Mouse (Mus musculus): Measurements from ENCODE around the gene Them7. TPM values are rescaled to one million over a fixed set of nuclear protein-coding genes. Genes with fewer than 3 reads are reported as not detected.

Them7 gene
- polyA plus RNA-seq, 1 experiment from 2014 or later, result not detected

DNA sequence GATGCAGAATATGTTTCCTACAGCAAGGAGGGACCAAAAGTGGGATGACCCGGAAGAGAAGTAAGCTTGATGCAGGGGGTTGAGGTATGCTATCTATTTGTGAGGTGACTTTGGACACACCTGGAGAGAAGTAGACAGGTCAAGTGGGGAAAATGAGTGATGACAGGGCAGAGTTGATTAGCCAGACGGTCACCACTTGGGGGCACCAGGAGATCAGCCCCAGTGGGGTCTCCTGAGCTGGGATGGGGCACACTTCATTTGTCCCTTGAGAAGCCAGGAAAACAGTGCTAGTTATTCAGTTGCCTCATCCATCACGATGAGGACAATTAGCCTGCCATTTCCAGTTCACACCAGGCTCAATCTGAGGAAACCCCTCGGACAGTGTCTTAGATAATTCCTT lies 143.5 kb downstream of the Them7 start:
- H3K36me3 ChIP-seq (ENCODE audit: control insufficient read depth, insufficient read depth, low read length), result no peaks in the 10 kb centered on the region
- H3K4me3 ChIP-seq (replicated peaks; ENCODE audit: low read depth, low read length), result no peak overlapping the region
- H3K9ac ChIP-seq (replicated peaks; ENCODE audit: low read length), result no peak overlapping the region
- DNase-seq (no peak), ATAC-seq (ENCODE audit: low FRiP score, low TSS enrichment) (no peak)
- H3K9me3 ChIP-seq (ENCODE audit: control insufficient read depth, low read length), result no peaks in the 10 kb centered on the region
- WGBS, result 42% methylated on average over 4 of the region's 4 CpGs
- H3K4me1 ChIP-seq (ENCODE audit: control insufficient read depth, insufficient read depth, low read length), result peaks cover 16% of the 10 kb centered on the region; the same call in 1 of the 2 replicates
- no peak overlapping the region for H3K27ac ChIP-seq (replicated peaks; ENCODE audit: low read depth, low read length)
- no peak overlapping the region for H3K4me2 ChIP-seq (ENCODE audit: low read length)
- peaks cover 5% of the 10 kb centered on the region; the same call in 1 of the 2 replicates for H3K27me3 ChIP-seq (ENCODE audit: control insufficient read depth, insufficient read depth, low read length)

DNA sequence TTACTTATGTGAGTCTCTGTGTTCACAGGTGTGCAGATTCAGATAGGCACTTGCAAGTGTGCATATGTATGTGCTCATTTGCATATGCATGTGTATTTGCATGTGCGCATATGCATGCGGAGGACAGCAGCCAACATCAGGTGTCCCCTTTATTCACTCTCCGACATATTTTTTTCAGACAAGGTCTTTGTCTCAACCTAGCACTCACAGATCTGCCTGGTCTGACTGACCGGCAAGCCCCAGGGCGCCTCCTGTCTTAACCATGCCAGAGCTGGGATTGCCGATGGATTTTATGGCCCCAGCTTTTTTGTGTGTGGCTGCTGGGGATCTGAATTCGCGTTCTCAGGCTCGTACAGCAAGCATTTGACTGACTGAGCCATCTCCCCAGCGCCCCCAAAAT lies 146.1 kb downstream of the Them7 start:
- H3K4me3 ChIP-seq (replicated peaks; ENCODE audit: low read depth, low read length), result peak overlapping the region; percentile 20
- peak overlapping the region; percentile 42; the same call in 1 of the 2 replicates for H3K27ac ChIP-seq (replicated peaks; ENCODE audit: low read depth, low read length)
- peak; percentile 44 for DNase-seq
- peak overlapping the region; percentile 50 for H3K4me2 ChIP-seq (ENCODE audit: low read length)
- peak overlapping the region; percentile 10; the same call in 1 of the 2 replicates for H3K9ac ChIP-seq (replicated peaks; ENCODE audit: low read length)
- peaks cover 16% of the 10 kb centered on the region; the same call in 1 of the 2 replicates for H3K4me1 ChIP-seq (ENCODE audit: control insufficient read depth, insufficient read depth, low read length)
- H3K36me3 ChIP-seq (ENCODE audit: control insufficient read depth, insufficient read depth, low read length), result no peaks in the 10 kb centered on the region
- no peaks in the 10 kb centered on the region for H3K9me3 ChIP-seq (ENCODE audit: control insufficient read depth, low read length)
- peaks cover 9% of the 10 kb centered on the region; the same call in 1 of the 2 replicates for H3K27me3 ChIP-seq (ENCODE audit: control insufficient read depth, insufficient read depth, low read length)
- peak; percentile 53; the same call in 1 of the 2 replicates for ATAC-seq (ENCODE audit: low FRiP score, low TSS enrichment)
- WGBS, result 7% methylated on average over 10 of the region's 10 CpGs

DNA sequence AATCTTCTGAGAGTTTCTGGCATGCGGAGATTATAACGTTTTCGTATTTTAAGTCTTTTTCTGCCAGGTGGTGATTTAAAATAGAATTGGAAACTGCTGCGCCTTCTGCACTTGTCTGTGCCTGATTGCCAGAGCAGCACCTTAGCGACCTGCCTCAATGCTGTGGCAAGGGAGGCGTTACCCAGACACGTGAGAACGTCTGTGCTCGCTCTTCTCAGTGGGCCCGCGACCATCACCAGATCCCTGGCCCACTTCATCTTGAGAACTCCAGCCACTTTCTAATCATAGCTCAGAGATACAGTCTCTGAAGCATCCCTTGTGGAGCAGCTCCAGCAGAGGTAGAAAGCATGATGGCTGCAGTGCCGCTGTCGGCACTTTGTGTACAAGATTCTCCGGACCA lies 146.6 kb downstream of the Them7 start:
- H3K4me1 ChIP-seq (ENCODE audit: control insufficient read depth, insufficient read depth, low read length), result peaks cover 16% of the 10 kb centered on the region; the same call in 1 of the 2 replicates
- peak overlapping the region; percentile 10; the same call in 1 of the 2 replicates for H3K9ac ChIP-seq (replicated peaks; ENCODE audit: low read length)
- ATAC-seq (ENCODE audit: low FRiP score, low TSS enrichment), result no peak
- H3K27me3 ChIP-seq (ENCODE audit: control insufficient read depth, insufficient read depth, low read length), result peaks cover 9% of the 10 kb centered on the region; the same call in 1 of the 2 replicates
- 13% methylated on average over 14 of the region's 14 CpGs for WGBS
- H3K36me3 ChIP-seq (ENCODE audit: control insufficient read depth, insufficient read depth, low read length), result no peaks in the 10 kb centered on the region
- no peaks in the 10 kb centered on the region for H3K9me3 ChIP-seq (ENCODE audit: control insufficient read depth, low read length)
- H3K27ac ChIP-seq (replicated peaks; ENCODE audit: low read depth, low read length), result peak overlapping the region; percentile 42
- peak overlapping the region; percentile 20 for H3K4me3 ChIP-seq (replicated peaks; ENCODE audit: low read depth, low read length)
- DNase-seq, result peak; percentile 63
- peak overlapping the region; percentile 50 for H3K4me2 ChIP-seq (ENCODE audit: low read length)

DNA sequence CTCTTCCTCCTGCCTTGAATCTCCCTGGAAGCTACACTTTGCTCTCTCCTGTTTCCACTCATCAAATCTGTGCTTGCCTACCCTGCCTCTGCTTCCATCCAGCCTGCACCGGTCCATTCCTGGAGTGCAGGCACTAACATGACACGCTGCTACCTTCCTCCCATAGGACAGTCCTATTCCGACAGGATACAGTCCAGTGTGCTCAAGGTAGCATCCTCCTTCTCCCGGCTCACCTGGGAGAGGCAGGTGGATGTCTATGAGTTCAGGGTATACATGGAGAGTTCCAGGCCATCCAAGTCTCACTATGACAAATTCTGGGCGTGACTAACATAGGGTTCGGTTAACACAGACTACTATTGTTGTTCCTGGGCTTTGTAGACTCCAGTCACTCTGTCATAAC lies 148.0 kb downstream of the Them7 start:
- H3K4me2 ChIP-seq (ENCODE audit: low read length), result no peak overlapping the region

DNA sequence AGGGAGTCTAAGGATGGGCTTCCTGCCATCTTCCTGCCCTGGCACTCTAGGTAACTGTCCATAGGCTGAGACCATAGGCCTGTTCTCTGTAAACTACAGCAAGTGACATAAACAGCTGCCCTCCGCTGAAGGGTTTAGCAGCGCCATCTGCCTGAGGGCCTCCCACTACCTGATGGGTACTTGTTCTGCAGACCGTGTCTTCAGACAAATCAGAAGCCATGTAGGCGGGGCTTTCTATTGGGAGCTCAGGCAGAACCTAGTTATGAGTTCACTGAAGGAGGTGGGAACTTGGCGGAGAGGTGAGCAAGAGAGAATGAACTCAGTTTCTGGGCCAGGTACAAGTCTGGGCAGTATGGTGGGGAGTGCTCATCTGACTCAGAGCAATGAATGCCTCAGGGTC lies 148.6 kb downstream of the Them7 start:
- no peak overlapping the region for H3K4me2 ChIP-seq (ENCODE audit: low read length)
- DNase-seq (no peak), ATAC-seq (ENCODE audit: low FRiP score, low TSS enrichment) (no peak)
- no peaks in the 10 kb centered on the region for H3K9me3 ChIP-seq (ENCODE audit: control insufficient read depth, low read length)
- no peak overlapping the region for H3K4me3 ChIP-seq (replicated peaks; ENCODE audit: low read depth, low read length)
- H3K4me1 ChIP-seq (ENCODE audit: control insufficient read depth, insufficient read depth, low read length), result peaks cover 16% of the 10 kb centered on the region; the same call in 1 of the 2 replicates
- 79% methylated on average over 5 of the region's 5 CpGs for WGBS
- no peak overlapping the region for H3K9ac ChIP-seq (replicated peaks; ENCODE audit: low read length)
- no peak overlapping the region for H3K27ac ChIP-seq (replicated peaks; ENCODE audit: low read depth, low read length)
- peaks cover 9% of the 10 kb centered on the region; the same call in 1 of the 2 replicates for H3K27me3 ChIP-seq (ENCODE audit: control insufficient read depth, insufficient read depth, low read length)
- H3K36me3 ChIP-seq (ENCODE audit: control insufficient read depth, insufficient read depth, low read length), result no peaks in the 10 kb centered on the region

More for the DNA sequence above, 148.0 kb downstream of the Them7 start:
- Histone ChIP-seq H3K27ac (replicated peaks; ENCODE audit: low read depth, low read length) (no peak overlapping the region), H3K36me3 (ENCODE audit: control insufficient read depth, insufficient read depth, low read length) (no peaks in the 10 kb centered on the region), H3K9ac (replicated peaks; ENCODE audit: low read length) (no peak overlapping the region), H3K9me3 (ENCODE audit: control insufficient read depth, low read length) (no peaks in the 10 kb centered on the region), H3K4me3 (replicated peaks; ENCODE audit: low read depth, low read length) (no peak overlapping the region), H3K4me1 (ENCODE audit: control insufficient read depth, insufficient read depth, low read length) (peaks cover 16% of the 10 kb centered on the region; the same call in 1 of the 2 replicates), H3K27me3 (ENCODE audit: control insufficient read depth, insufficient read depth, low read length) (peaks cover 9% of the 10 kb centered on the region; the same call in 1 of the 2 replicates)
- ATAC-seq (ENCODE audit: low FRiP score, low TSS enrichment) (no peak), DNase-seq (no peak)
- 92% methylated on average over 6 of the region's 6 CpGs for WGBS

DNA sequence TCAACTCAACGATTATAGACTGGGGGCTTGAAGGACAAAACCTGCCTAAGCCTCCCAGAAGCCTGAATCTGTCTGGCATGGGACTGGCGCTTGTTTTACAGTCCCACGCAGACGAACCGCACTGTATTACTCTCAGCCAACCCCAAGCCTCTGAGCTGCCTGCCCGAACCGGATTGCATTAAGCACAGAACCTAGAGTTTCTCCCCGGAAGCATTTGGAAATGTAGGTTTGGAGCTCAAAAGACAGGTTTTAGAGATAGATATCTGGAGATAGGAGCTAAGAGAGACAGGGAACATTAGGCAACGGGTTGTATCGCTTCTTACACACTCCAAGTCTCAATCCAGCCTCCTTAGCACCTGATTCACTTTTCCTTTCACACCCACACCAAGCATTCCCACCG lies 149.5 kb downstream of the Them7 start:
- H3K9me3 ChIP-seq (ENCODE audit: control insufficient read depth, low read length), result no peaks in the 10 kb centered on the region
- no peak overlapping the region for H3K27ac ChIP-seq (replicated peaks; ENCODE audit: low read depth, low read length)
- H3K4me1 ChIP-seq (ENCODE audit: control insufficient read depth, insufficient read depth, low read length), result peaks cover 16% of the 10 kb centered on the region; the same call in 1 of the 2 replicates
- H3K27me3 ChIP-seq (ENCODE audit: control insufficient read depth, insufficient read depth, low read length), result peaks cover 9% of the 10 kb centered on the region; the same call in 1 of the 2 replicates
- H3K9ac ChIP-seq (replicated peaks; ENCODE audit: low read length), result no peak overlapping the region
- no peaks in the 10 kb centered on the region for H3K36me3 ChIP-seq (ENCODE audit: control insufficient read depth, insufficient read depth, low read length)
- no peak overlapping the region for H3K4me2 ChIP-seq (ENCODE audit: low read length)
- WGBS, result 88% methylated on average over 11 of the region's 11 CpGs
- no peak overlapping the region for H3K4me3 ChIP-seq (replicated peaks; ENCODE audit: low read depth, low read length)
- DNase-seq (no peak), ATAC-seq (ENCODE audit: low FRiP score, low TSS enrichment) (no peak)

DNA sequence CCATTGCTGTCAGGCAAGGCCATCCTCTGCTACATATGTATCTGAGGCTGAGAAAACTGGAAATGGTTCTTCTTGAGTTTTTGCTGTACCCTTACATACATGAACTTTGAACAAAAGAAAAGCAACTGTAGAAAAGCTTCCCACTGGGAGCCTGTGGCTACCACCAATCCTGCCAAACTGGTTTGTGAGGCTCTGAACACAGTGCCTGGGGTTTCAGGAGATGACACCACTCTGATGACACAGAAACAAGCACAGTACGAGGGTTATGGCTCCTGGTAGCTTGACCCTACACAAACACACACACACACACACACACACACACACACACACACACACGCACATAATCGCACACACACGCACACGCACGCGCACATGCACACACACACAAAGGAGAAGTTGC lies 151.1 kb downstream of the Them7 start:
- DNase-seq (no peak), ATAC-seq (ENCODE audit: low FRiP score, low TSS enrichment) (no peak)
- Histone ChIP-seq H3K9me3 (ENCODE audit: control insufficient read depth, low read length) (no peaks in the 10 kb centered on the region), H3K27ac (replicated peaks; ENCODE audit: low read depth, low read length) (no peak overlapping the region), H3K27me3 (ENCODE audit: control insufficient read depth, insufficient read depth, low read length) (peaks cover 9% of the 10 kb centered on the region; the same call in 1 of the 2 replicates), H3K4me2 (ENCODE audit: low read length) (no peak overlapping the region), H3K36me3 (ENCODE audit: control insufficient read depth, insufficient read depth, low read length) (no peaks in the 10 kb centered on the region), H3K4me3 (replicated peaks; ENCODE audit: low read depth, low read length) (no peak overlapping the region), H3K4me1 (ENCODE audit: control insufficient read depth, insufficient read depth, low read length) (peaks cover 13% of the 10 kb centered on the region; the same call in 1 of the 2 replicates), H3K9ac (replicated peaks; ENCODE audit: low read length) (no peak overlapping the region)
- WGBS, result 94% methylated on average over 7 of the region's 7 CpGs

DNA sequence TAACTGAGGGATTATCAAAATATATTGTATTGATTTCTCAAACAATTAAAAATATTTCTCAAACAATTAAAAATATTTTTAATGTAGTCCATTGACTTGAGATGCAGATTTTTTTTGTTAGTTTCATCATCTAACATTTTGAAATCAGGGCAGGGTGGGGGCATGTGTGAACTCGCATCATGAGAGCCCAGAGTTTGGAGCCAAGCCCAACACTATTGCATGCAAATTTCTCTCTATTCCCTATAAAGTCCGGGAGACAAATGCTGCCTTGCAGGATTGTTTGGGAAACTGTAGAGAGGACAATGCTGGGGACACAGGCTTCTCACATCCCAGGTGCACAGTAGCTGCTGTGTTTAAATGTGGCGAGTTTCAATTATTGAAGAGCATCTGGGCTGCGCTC lies 151.6 kb downstream of the Them7 start:
- Histone ChIP-seq H3K4me3 (replicated peaks; ENCODE audit: low read depth, low read length) (no peak overlapping the region), H3K9me3 (ENCODE audit: control insufficient read depth, low read length) (no peaks in the 10 kb centered on the region), H3K4me2 (ENCODE audit: low read length) (no peak overlapping the region), H3K4me1 (ENCODE audit: control insufficient read depth, insufficient read depth, low read length) (peaks cover 9% of the 10 kb centered on the region; the same call in 1 of the 2 replicates), H3K36me3 (ENCODE audit: control insufficient read depth, insufficient read depth, low read length) (no peaks in the 10 kb centered on the region), H3K27ac (replicated peaks; ENCODE audit: low read depth, low read length) (no peak overlapping the region), H3K27me3 (ENCODE audit: control insufficient read depth, insufficient read depth, low read length) (peaks cover 9% of the 10 kb centered on the region; the same call in 1 of the 2 replicates), H3K9ac (replicated peaks; ENCODE audit: low read length) (no peak overlapping the region)
- 74% methylated on average over 4 of the region's 4 CpGs for WGBS
- DNase-seq, result no peak
- ATAC-seq (ENCODE audit: low FRiP score, low TSS enrichment), result no peak

DNA sequence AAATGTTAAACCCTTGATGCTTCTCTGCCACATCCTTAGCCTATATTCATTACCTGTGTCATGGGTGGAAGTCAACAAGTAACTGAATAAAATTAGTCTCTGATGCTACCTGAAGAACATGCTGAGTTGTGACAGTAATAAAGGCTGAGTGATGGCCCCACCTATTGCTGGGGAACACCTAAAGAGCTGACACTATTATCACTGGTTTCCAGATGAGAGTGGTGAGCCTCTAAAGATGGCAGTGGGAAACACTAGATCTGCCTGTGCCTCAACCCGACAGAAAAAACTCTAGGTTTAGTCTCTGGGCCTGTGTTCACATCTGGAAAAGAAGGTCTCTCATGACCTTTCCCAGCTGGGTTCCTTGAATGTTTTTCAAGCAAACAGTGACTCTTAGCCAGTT lies 155.6 kb downstream of the Them7 start:
- no peak overlapping the region for H3K4me3 ChIP-seq (replicated peaks; ENCODE audit: low read depth, low read length)
- H3K9me3 ChIP-seq (ENCODE audit: control insufficient read depth, low read length), result no peaks in the 10 kb centered on the region
- no peak overlapping the region for H3K4me2 ChIP-seq (ENCODE audit: low read length)
- ATAC-seq (ENCODE audit: low FRiP score, low TSS enrichment) (no peak), DNase-seq (no peak)
- no peaks in the 10 kb centered on the region for H3K4me1 ChIP-seq (ENCODE audit: control insufficient read depth, insufficient read depth, low read length)
- no peaks in the 10 kb centered on the region for H3K27me3 ChIP-seq (ENCODE audit: control insufficient read depth, insufficient read depth, low read length)
- H3K27ac ChIP-seq (replicated peaks; ENCODE audit: low read depth, low read length), result no peak overlapping the region
- 80% methylated on average over 1 of the region's 1 CpGs for WGBS
- no peak overlapping the region for H3K9ac ChIP-seq (replicated peaks; ENCODE audit: low read length)
- no peaks in the 10 kb centered on the region for H3K36me3 ChIP-seq (ENCODE audit: control insufficient read depth, insufficient read depth, low read length)
